Mouse (Mus musculus) heart, postnatal 36 days (tissue): Measurements from ENCODE around the gene Manf. TPM values are rescaled to one million over a fixed set of nuclear protein-coding genes. Genes with fewer than 3 reads are reported as not detected.

ENCODE experiments used
- DNase-seq, 2 experiments: peaks; one replicate each; pipeline ENCODE4 v3.0.0; 2021 to 2022
- intact Hi-C: fragments of 180-260 bp; cut with DNase I; formaldehyde crosslinking; loops from one replicate; pipeline ENCODE4 v1.15.1; 2025
- total RNA-seq, 2 experiments: library from RNA; stranded (reverse); gene quantifications; 2 replicates each; pipeline ENCODE4 v1.2.3; 2021

Gene Manf
- total RNA-seq, 2 experiments from 2014 or later: 99.1 to 164 TPM

- peak; percentile 37 to 55 for DNase-seq
- intact Hi-C loops: loop anchor here (2.0 to 10.0 kb wide), 3 partner anchors 63 to 711 kb away; partner anchors contain the start of gene Wdr82
Measured at GRCm38 (mm10) chr9:106885901-106886731, 5.7 kb downstream of the Manf start.

DNA sequence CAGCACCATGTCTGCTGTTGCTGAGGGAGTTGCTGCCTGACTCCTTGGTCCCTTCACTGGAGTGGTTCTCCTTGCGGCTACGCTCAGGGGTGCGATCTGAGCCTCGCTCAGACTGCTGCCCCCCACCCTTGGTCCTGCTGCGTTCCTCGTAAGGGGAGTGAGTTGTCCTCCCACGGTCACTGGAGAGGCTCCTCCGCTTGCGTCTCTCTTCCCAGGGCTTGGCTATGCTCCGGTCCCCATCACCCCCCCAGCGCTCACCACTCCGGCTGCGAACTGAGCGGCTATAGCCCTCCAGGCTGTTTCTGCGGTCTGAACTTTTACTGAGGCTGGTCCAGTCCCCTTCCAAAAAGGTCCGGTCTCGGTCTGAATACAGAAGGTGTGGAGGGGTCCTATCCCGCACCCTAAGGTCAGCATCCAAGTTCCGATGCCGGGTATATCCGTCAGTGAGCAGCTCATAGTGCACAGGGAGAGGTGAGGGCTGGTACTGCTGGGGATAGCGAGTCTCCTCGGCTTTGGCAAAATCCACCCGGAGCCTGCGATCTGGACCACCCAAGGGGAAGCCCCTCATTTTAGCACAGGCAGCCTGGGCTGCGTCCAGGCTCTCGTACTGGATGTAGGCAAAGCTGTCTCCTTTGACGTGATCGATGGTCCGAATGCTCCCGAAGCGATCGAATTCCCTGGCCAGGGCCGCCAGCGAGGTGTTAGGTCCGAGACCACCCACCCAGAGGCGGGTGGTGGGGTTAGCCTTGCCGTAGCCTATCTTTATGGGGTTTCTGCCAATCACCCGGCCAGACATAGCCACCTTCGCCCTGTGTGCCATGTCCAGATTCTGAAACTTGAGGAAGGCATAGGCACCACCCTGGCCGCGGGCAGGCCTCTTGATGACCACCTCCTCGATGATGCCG is 6.5 kb downstream of the Manf start:
- no peak for DNase-seq
- intact Hi-C loops: loop anchor here (10.0 kb wide), 1 partner anchor 710 kb away; the partner anchor contains the start of gene Wdr82

- intact Hi-C loops: loop anchor here (10.0 kb wide), 1 partner anchor 710 kb away; the partner anchor contains the start of gene Wdr82
- no peak for DNase-seq
Measured at GRCm38 (mm10) chr9:106884306-106884705, 7.5 kb downstream of the Manf start.

DNA sequence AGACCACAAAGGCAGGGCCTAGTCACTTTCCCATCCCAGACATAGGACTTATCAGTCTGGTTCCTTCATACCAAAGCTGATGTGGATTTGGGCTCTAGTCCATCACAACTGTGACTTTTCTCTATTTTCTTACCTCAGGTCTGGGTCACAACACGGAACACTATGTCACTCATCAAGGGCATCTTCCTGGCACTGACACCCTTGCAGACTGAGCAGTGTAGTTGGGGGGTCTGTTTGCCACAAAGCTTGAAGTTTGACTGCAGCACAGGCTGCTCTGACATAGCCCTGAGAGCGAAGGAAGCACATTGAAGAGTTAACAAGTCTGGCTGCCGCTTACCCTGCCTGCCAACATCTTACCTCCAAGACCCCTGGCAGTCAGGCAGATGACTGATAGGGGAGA is 8.7 kb downstream of the Manf start:
- DNase-seq: no peak
- intact Hi-C loops: loop anchor here (10.0 kb wide), 1 partner anchor 708 kb away; the partner anchor contains the start of gene Wdr82

DNA sequence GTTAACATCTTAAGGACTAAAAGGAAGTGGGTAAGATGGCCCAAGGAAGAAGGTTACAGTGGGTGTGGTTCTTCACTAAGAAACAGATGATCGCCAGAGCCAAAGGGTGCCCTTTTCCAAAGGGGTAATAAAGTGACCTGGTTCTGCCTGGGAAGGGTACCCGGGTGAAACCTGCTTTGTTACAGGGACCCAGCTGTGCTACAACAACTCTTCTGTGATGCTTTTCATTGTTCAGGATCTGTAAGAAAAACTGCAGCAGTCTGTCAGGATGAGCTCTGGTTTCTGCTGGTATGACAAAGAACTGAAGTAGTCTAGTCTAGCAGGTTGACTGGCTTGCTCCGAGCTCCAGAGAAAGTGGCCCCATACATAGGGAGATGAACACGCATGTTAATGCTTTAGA is 9.6 kb downstream of the Manf start:
- intact Hi-C loops: loop anchor here (10.0 kb wide), 1 partner anchor 707 kb away; the partner anchor contains the start of gene Wdr82
- DNase-seq: no peak

DNA sequence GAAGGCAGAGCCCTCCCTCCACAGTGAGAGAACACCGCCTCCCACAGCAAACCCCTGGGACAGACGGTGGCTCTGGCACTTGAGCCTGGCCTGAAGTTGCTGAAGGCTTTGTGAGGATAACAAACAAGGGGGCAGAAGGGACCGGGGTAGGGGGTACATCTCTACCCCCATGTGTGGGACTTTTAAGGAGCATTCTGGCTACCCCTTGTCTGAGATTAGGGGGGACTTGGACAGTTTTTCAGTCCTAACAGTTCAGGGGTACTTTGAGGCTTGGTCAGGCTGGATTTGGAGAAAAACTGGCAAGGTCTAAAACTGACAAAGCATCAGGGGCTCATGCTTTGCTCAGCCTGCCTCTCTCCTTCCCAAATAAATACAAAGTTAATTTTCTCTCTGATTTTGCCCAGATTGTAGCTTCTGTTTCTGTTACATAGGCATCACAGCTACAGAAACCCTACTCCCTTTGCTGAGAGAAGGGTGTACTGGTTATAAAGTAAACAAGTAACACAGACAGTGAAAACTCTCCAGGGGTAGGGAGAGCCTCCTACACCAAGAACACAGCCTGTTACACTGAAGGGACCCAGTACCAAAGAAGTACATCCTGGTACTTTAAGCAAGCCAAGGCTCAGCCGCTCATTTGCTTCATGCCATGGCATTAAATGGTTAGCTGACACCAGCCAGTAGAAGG is 10.6 kb downstream of the Manf start:
- DNase-seq: no peak
- intact Hi-C loops: loop anchor here (10.0 kb wide), 1 partner anchor 706 kb away; the partner anchor contains the start of gene Wdr82

- intact Hi-C loops: no loop called here
- DNase-seq: no peak
Measured at GRCm38 (mm10) chr9:106879471-106879870, 12.3 kb downstream of the Manf start.

DNA sequence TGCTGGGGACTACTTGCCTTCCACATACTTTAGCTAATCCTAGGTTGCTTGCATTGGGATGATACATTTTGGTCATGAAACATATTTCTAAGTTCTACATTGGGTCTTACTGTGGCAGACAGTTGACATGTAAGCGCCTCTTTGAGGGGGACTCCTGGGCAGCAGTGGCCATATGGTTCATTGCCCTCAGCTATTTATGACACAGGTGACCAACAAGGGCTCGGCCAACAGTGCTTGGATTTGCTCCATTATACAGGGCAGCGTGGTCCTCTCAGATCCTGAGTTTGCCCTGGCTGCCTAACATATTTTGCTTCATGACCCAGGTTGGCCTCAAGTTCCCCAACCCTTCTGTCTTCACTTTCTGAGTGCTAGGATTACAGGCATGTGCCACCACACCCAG is 15.1 kb downstream of the Manf start:
- no peak for DNase-seq
- intact Hi-C loops: no loop called here

DNA sequence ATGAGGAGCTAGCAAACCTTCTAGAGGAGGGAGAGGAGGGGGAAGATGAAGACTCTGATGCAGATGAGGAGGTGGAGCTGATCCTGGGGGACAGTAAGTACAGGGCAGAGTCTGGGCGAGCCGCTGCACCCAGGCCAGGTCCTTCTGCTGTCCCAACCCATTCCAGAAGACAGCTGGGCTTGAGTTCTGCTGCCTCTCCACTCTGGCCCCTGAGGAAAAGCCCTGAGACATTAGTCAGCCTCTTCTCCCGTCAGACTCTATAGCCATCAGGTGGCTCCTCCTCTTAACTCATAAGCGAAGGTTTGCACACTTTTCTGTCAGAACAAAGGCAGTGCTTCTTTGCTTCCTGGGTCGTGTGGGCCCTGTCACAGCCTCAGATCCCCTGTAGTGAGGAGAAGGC is 17.6 kb downstream of the Manf start:
- intact Hi-C loops: no loop called here
- no peak for DNase-seq

- DNase-seq: no peak
- intact Hi-C loops: no loop called here
Measured at GRCm38 (mm10) chr9:106858036-106858435, 33.7 kb downstream of the Manf start.

DNA sequence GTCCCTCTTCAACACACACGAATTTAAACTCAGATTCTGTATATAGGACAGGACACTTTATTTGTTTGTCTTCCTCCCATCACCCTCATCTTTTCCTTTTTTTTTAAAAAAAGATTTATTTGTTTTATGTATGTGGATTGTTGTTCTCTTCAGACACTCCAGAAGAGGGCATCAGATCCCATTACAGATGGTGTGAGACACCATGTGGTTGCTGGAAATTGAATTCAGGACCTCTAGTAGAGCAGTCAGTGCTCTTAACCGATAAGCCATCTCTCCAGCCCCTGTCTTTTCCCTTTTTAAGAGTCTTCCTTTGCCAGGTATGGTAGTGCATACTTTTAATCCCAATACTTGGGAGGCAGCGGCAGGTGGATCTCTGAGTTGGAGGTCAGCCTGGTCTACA is 35.1 kb downstream of the Manf start:
- DNase-seq: no peak
- intact Hi-C loops: no loop called here

- no peak for DNase-seq
- intact Hi-C loops: no loop called here
Measured at GRCm38 (mm10) chr9:106842800-106843199, 49.0 kb downstream of the Manf start.

DNA sequence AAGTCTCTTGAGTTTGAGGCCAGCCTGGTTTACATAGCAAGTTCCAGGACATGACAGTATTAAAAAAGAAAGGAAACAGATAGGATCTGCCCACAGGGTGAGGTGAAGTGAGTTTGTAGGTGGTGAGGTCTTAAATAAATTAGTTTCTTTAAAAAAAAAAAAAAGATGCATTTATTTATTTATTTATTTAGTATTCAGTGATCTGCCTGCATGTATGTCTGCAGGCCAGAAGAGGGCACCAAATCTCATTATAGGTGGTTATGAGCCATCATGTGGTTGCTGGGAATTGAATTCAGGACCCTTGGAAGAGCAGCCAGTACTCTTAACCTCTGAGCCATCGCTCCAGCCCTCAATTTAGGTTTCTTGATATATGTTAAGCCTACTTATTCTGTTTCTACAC is 51.2 kb downstream of the Manf start:
- no peak for DNase-seq
- intact Hi-C loops: no loop called here

DNA sequence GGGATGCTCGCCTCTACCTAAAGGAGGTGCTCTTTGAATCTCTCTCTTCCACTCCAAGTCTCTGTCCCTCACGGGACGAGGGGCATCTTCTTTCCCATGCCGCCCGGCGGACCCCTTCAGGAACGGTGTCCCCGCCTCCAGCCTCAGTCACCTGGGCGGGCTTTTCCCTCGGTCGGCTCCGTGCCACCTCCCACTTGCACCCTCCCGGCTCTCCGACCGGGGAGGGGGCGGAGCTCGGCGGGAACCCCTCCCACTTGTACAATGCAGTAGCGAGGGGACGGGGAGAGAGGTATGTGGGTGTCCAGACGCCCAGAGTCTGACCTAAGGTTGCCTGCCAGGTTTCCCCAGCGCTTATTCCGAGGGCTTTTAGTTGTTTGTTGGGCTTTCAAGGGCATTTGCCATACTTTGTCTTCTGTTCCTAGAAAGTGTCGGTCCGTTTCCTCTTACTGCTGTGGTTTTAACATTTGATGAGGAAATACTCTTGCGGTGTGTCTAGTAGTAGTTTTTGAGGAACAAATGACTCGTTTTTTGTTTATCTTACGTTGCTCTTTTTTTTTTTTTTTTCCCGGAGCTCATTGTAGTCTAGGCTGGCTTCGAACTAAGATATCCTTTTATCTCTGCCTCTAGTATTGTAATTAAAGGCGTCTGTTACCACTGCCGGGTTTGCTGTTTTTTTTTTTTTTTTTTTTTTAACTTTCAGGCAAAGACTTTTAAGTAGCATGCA is 69.2 kb downstream of the Manf start:
- DNase-seq: peak; percentile 81 to 82
- intact Hi-C loops: loop anchor here (2.0 kb wide), 1 partner anchor 64 kb away; the partner anchor contains the start of gene Rbm15b

- intact Hi-C loops: loop anchor here (2.0 kb wide), 2 partner anchors 33 to 65 kb away; partner anchors contain the start of genes Rad54l2 and Rbm15b
- peak; percentile 84 for DNase-seq
Measured at GRCm38 (mm10) chr9:106821618-106822380, 70.0 kb downstream of the Manf start, which contains the start of gene Dcaf1. TSS of gene Dcaf1 (plus strand) at chr9:106821874.

DNA sequence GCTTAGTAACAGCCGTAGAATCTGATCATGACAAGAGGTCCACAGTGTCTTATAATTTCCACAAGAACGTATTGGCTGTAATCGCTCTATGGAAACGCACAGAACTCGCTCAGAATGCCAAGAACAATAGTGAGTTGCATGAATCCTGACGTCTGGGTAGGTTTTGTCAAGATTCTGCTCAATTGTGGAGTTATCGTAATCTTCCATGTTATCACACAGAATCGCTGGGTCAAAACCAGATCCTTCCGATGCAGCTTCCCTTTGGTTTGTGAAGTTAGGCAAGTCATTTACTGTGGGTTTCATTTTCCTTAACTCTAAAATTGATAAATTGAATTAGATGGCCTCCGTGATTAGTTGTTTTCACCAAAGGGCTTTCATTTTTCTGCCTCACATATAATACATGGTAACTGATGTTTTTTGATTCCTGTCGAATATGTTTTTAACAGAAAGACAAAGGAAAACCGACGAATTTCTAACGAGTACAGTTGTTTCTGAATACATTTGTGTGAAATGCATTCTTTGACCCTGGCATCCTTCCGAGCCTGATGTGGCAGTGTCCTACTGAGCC is 70.6 kb downstream of the Manf start:
- DNase-seq: peak in 1 of 2 experiments; percentile 4
- intact Hi-C loops: loop anchor here (2.0 kb wide), 1 partner anchor 32 kb away; the partner anchor contains the start of gene Rad54l2

- DNase-seq: peak in 1 of 2 experiments; percentile 6
- intact Hi-C loops: loop anchor here (2.0 kb wide), 2 partner anchors 132 to 218 kb away; no protein-coding TSS in a partner anchor
Measured at GRCm38 (mm10) chr9:106819201-106819600, 72.6 kb downstream of the Manf start.

DNA sequence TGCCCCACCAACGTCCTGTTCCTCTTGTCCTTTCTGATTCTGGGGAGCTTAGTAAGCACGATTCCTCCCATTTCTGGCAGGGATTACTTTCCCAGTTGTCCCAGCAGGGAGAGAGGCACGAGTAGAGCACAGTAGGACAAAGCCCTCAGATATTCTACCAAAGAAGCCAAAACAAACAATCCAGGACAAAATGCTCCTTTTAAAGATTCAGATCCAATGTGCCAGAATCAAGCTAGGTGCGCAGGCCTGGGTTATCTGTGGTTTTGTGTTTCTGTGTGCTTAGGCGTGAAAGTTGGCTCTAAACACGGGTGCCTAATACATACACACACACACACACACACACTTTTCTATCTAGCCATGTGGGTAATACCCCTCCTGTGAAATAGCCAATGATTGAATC is 73.6 kb downstream of the Manf start:
- DNase-seq: no peak
- intact Hi-C loops: loop anchor here (2.0 kb wide), 2 partner anchors 131 to 217 kb away; no protein-coding TSS in a partner anchor
